Mouse (Mus musculus) embryonic fibroblast, embryonic 13.5 days (primary cell): ENCODE results near the gene Tmem88.

Experiments used
- CTCF ChIP-seq: IDR thresholded peaks from 2 replicates; pipeline ENCODE4 v1.5.1; 2011; ENCODE audit warnings: mild to moderate bottlenecking, control low read depth, low read length, moderate library complexity, borderline replicate concordance; ENCODE audit not compliant: insufficient read depth
- POLR2A ChIP-seq: IDR thresholded peaks from 2 replicates; pipeline ENCODE4 v1.6.1; 2011; ENCODE audit warnings: low read depth, mild to moderate bottlenecking, control low read depth, low read length, moderate library complexity

GRCm38 (mm10) chr11:69388680-69389079 lies 9.4 kb downstream of the Tmem88 start:
- TF ChIP-seq CTCF (no peak), POLR2A (no peak)
